Mouse (Mus musculus) bone marrow, adult 2 months (tissue): Measurements from ENCODE around the gene Map3k21. TPM values are rescaled to one million over a fixed set of nuclear protein-coding genes. Genes with fewer than 3 reads are reported as not detected.

Source experiments
- H3K27ac ChIP-seq: fragments of 200-500 bp; 2 replicates; pipeline ENCODE4 v1.5.1; 2012; ENCODE audit warnings: low read depth, mild to moderate bottlenecking, control low read depth, inconsistent platforms, low read length; ENCODE audit not compliant: control insufficient read depth, poor library complexity, insufficient read depth
- H3K4me1 ChIP-seq: fragments of 200-500 bp; 2 replicates; pipeline ENCODE4 v1.6.1; 2011; ENCODE audit warnings: low read length; ENCODE audit not compliant: control insufficient read depth, insufficient read depth
- H3K4me3 ChIP-seq: fragments of 200-500 bp; replicated peaks from 2 replicates; pipeline ENCODE3; 2011; ENCODE audit warnings: mild to moderate bottlenecking, low read depth, low read length, control low read depth; ENCODE audit not compliant: control insufficient read depth
- CTCF ChIP-seq: fragments of 200-500 bp; IDR thresholded peaks from 2 replicates; pipeline ENCODE4 v1.5.1; 2011; ENCODE audit warnings: low read length, control low read depth; ENCODE audit not compliant: control insufficient read depth, insufficient read depth
- POLR2A ChIP-seq: fragments of 200-500 bp; IDR thresholded peaks from 2 replicates; pipeline ENCODE4 v1.6.1; 2011; ENCODE audit warnings: low read depth, mild to moderate bottlenecking, control low read depth, low read length, borderline replicate concordance; ENCODE audit not compliant: control insufficient read depth
- WGBS: fragments of 180-500 bp; shearing (Covaris S2); methylation state at CpG from one replicate; pipeline ENCODE4 v1.1.7; 2018; 5-methylcytosine and 5-hydroxymethylcytosine counted together
- polyA plus RNA-seq: library from polyadenylated mRNA; stranded (reverse); fragments of >200 nt; gene quantifications from 2 replicates; pipeline ENCODE4 v1.2.4, GENCODE M21; 2011; ENCODE audit warnings: low replicate concordance; ENCODE audit not compliant: missing spikeins, insufficient read depth, insufficient read length

Map3k21 gene
- not detected in 2 replicates for polyA plus RNA-seq

DNA sequence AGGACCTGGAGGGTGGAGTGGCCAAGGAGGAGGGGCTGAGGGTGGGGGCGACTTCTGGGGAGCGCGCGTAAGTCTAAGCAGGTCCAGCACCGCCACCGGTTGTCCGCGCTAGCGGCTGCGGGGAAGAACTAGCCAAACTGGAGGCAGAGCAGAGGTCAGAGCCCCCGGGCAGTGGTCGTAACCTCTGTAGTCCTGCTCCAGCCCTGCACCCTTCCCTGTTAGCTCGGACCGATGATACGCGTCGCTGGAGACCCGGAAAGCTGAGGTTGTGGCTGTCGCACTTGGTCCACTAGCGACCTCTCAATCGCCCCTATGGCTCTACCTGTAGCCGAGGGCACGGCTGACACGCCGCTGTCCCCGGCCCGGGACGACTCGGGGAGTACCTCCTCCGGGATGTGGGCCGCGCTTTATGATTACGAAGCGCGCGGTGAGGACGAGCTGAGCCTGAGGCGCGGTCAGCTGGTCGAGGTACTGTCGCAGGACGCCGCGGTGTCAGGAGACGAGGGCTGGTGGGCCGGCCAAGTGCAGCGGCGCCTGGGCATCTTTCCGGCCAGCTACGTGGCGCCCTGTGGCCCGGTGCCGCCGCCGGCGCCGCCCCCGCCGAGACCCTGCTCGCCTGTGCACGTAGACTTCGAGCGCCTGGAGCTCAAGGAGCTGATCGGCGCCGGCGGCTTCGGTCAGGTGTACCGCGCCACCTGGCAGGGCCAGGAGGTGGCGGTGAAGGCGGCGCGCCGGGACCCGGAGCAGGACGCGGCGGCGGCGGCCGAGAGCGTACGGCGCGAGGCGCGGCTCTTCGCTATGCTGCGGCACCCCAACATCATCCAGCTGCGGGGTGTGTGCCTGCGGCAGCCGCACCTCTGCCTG, at the start of gene Map3k21:
TSS of gene Map3k21 (plus strand) at position 86 of the 864 bp plus-strand sequence.
- TF ChIP-seq CTCF (no peak), POLR2A (no peak)
- Histone ChIP-seq H3K4me1 (no peaks in the 10 kb centered on the region), H3K27ac (no peak within 1 kb of the TSS), H3K4me3 (no peak within 1 kb of the TSS)
- 2% methylated on average over 93 of the region's 93 CpGs for WGBS

- 76% methylated on average over 12 of the region's 12 CpGs for WGBS
Observed at GRCm38 (mm10) chr8:125866125-125866524, 44.1 kb upstream of the Map3k21 start.

DNA sequence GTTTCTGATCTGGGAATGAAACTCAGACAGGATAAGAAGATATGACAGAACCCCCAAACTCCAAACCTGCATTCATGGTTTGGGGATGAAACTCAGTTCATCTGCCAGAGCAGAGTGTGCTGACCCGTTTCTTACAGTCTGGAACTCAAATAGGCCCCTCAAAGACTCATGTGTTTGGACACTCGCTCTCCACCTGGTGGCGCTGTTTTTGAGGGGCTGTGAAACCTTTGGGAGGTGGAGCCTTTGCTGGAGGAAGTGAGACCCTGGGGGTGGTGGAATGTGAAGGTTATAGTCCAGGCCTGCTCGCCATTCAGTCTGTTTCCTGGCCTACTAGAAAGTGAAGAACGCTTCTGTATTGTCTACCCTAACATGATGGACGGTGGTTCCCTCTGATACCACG, 41.7 kb upstream of the Map3k21 start:
- Histone ChIP-seq H3K27ac (no peak overlapping the region), H3K4me1 (no peaks in the 10 kb centered on the region), H3K4me3 (no peak overlapping the region)
- WGBS: 63% methylated on average over 7 of the region's 7 CpGs
- TF ChIP-seq CTCF: no peak
- TF ChIP-seq POLR2A: no peak

More at GRCm38 (mm10) chr8:125866125-125866524, 44.1 kb upstream of the Map3k21 start:
- no peak overlapping the region for H3K27ac ChIP-seq
- no peaks in the 10 kb centered on the region for H3K4me1 ChIP-seq
- TF ChIP-seq CTCF (no peak), POLR2A (no peak)
- H3K4me3 ChIP-seq: no peak overlapping the region

DNA sequence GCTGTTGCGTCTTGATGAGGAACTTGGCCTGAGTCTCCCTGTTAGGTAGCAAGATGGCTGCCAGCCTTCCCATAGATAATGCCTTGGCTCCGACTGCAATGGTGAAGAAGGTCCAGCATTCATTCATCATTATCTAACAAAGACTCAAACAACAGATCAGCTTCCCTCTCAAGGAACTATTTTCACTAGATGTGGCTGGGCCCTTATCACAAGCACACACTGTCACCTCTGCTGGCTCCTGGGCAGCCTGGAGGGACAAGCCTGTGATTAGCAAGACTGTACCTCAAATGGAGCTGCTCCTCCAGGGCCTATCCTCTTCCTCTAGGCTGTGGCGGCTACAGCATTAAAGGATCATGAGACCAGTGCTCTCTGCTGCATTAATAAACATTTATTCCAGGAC, 40.5 kb upstream of the Map3k21 start:
- Histone ChIP-seq H3K4me3 (no peak overlapping the region), H3K4me1 (no peaks in the 10 kb centered on the region), H3K27ac (no peak overlapping the region)
- 63% methylated on average over 3 of the region's 3 CpGs for WGBS
- TF ChIP-seq POLR2A (no peak), CTCF (no peak)

- no peak for TF ChIP-seq POLR2A
- no peak for TF ChIP-seq CTCF
- 42% methylated on average over 6 of the region's 6 CpGs for WGBS
- H3K27ac ChIP-seq: no peak overlapping the region
- no peaks in the 10 kb centered on the region for H3K4me1 ChIP-seq
- no peak overlapping the region for H3K4me3 ChIP-seq
Observed at GRCm38 (mm10) chr8:125870179-125870702, 40.0 kb upstream of the Map3k21 start.

DNA sequence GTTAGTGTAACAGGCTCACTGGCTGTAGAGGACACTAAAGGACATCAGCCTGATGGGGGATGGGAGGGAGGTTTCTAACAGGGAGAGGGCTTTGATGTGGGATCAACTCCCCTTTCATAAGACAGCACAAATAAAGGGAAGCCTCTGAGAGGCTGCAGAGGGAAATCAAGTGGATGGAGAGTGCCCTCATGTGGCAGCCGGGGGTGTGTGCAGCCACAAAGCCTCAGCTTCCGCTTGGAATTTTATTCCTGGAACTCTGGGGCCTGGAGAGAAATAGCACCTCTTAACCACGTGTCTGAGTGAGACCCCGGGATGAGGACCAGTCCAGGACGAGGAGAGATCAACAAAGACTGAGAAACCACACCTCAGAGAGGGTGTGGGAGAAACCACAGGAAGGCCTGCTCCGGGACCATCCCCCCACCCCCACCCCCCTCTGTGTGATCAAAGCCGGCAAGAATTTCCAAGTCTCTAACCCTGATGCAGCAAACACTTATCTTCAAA, 39.4 kb upstream of the Map3k21 start:
- 0% methylated on average over 7 of the region's 7 CpGs for WGBS
- no peak overlapping the region for H3K27ac ChIP-seq

DNA sequence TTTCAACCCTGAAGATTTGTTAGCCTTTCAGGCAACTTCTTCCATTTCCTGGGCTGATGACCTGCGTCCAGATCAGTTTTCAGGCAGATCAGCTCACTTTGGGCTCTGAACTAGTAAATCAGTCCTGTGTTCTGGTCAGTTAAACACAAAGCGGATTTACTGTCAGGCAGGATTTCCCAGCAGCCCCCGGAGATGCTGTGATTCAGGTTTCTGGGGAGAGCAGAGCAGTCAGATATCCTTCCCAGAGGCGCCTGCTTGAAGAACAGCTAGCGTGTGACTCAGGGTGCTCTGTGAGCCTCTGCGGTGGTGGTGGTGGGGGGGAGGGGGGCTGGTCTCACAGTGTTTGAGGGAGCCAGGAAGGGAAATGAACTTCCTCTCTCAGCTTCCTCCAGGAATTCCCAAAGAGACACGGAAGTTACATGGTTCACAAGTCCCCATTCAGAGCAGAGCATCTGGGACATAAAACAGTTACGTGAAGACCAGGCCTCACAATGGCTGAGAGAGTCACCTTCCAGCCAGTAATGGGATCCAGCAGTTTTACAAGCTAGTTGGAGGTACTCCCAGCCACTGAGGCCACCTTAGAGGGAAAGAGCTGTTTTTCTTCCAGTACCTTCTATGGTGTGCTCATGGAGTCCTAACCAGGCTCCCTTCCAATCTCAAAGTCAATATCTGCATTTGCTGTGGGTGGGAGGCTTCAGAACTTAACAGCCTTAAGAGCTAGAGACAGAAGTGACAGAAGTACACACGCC, 37.6 kb upstream of the Map3k21 start:
- Histone ChIP-seq H3K4me1 (no peaks in the 10 kb centered on the region), H3K4me3 (no peak overlapping the region), H3K27ac (no peak overlapping the region)
- 63% methylated on average over 9 of the region's 9 CpGs for WGBS
- TF ChIP-seq POLR2A (no peak), CTCF (no peak)

More for the DNA sequence above, 39.4 kb upstream of the Map3k21 start:
- no peak overlapping the region for H3K4me3 ChIP-seq
- H3K4me1 ChIP-seq: no peaks in the 10 kb centered on the region
- peak; percentile 63 for TF ChIP-seq CTCF
- TF ChIP-seq POLR2A: no peak

- 65% methylated on average over 2 of the region's 2 CpGs for WGBS
- H3K27ac ChIP-seq: no peak overlapping the region
- no peaks in the 10 kb centered on the region for H3K4me1 ChIP-seq
- no peak for TF ChIP-seq CTCF
- TF ChIP-seq POLR2A: no peak
- no peak overlapping the region for H3K4me3 ChIP-seq
Observed at GRCm38 (mm10) chr8:125873250-125873534, 37.1 kb upstream of the Map3k21 start.
